Mouse (Mus musculus) heart, embryonic 13.5 days (tissue): ENCODE results near the gene Pfn1. TPM values are rescaled to one million over a fixed set of nuclear protein-coding genes. Genes with fewer than 3 reads are reported as not detected.

Experiments
- ATAC-seq: fragments of 200-750 bp; cut with Nextera tagmentation; 2 replicates; pipeline ENCODE4 v1.8.0; 2017; ENCODE audit warnings: moderate TSS enrichment; ENCODE audit not compliant: insufficient number of reproducible peaks, low FRiP score, low TSS enrichment; ENCODE audit errors: extremely low read depth
- H3K27ac ChIP-seq: fragments of 300-500 bp; sonication (generic); replicated peaks from 2 replicates; pipeline ENCODE4 v1.5.1; 2015; ENCODE audit warnings: moderate library complexity, mild to moderate bottlenecking, inconsistent platforms
- H3K27me3 ChIP-seq: fragments of 300-500 bp; sonication (generic); replicated peaks from 2 replicates; pipeline ENCODE4 v1.6.1; 2015; ENCODE audit warnings: mild to moderate bottlenecking, inconsistent platforms
- H3K36me3 ChIP-seq: fragments of 300-500 bp; sonication (generic); 2 replicates; pipeline ENCODE4 v1.6.1; 2015; ENCODE audit warnings: mild to moderate bottlenecking, inconsistent platforms
- H3K4me1 ChIP-seq: fragments of 300-500 bp; sonication (generic); 2 replicates; pipeline ENCODE4 v1.6.1; 2015; ENCODE audit warnings: inconsistent platforms
- H3K4me2 ChIP-seq: fragments of 300-500 bp; sonication (generic); 2 replicates; pipeline ENCODE4 v1.6.1; 2015; ENCODE audit warnings: inconsistent platforms, mild to moderate bottlenecking, moderate library complexity
- H3K4me3 ChIP-seq: fragments of 300-500 bp; sonication (generic); 2 replicates; pipeline ENCODE4 v1.5.1; 2015; ENCODE audit warnings: moderate library complexity, mild to moderate bottlenecking, inconsistent platforms
- H3K9ac ChIP-seq: fragments of 300-500 bp; sonication (generic); 2 replicates; pipeline ENCODE4 v1.6.1; 2015; ENCODE audit warnings: inconsistent platforms, mild to moderate bottlenecking, moderate library complexity
- H3K9me3 ChIP-seq: fragments of 300-500 bp; sonication (generic); 2 replicates; pipeline ENCODE4 v1.6.1; 2016; ENCODE audit warnings: inconsistent platforms
- WGBS: fragments of 180-500 bp; shearing (Covaris S2); methylation state at CpG from one replicate; pipeline ENCODE4 v1.1.7; 2015; ENCODE audit warnings: mixed read lengths; 5-methylcytosine and 5-hydroxymethylcytosine counted together
- polyA plus RNA-seq: library from polyadenylated mRNA; unstranded; fragments of >200 nt; fragmentation: Nextera tagmentation; extraction: Ambion mirVana; gene quantifications from 2 replicates; pipeline ENCODE4 v1.2.1, GENCODE M21; 2015

The Pfn1 gene
- polyA plus RNA-seq, 1 experiment from 2014 or later: 1,588 TPM

DNA sequence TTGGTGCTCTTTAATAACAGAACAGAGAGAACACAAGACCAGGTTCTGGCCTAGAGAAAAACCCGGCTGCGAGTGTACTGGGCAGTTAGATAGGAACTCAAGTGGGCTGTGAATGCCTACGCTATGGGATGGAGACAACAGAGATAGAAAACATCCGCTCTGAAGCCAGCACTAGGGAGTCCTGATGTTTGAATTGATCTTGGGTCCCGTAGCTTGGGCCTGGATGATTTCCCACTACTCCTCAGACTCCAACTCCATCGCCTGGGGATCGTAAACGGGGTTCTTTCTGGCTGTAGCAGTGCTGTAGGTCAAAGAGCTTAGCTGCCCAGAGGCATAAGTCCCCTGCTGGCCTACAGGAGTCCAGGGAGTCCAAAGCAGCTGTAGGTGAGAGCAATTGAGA lies 33.9 kb upstream of the Pfn1 start:
- peak overlapping the region; percentile 85 for H3K27ac ChIP-seq
- H3K36me3 ChIP-seq: peaks cover 23% of the 10 kb centered on the region
- H3K9ac ChIP-seq: peak overlapping the region; percentile 85
- ATAC-seq: no peak
- peak overlapping the region; percentile 91 for H3K4me2 ChIP-seq
- H3K27me3 ChIP-seq: no peaks in the 10 kb centered on the region
- H3K4me3 ChIP-seq: peak overlapping the region; percentile 82
- peaks cover 29% of the 10 kb centered on the region for H3K4me1 ChIP-seq
- 15% methylated on average over 8 of the region's 8 CpGs for WGBS
- H3K9me3 ChIP-seq: no peaks in the 10 kb centered on the region

DNA sequence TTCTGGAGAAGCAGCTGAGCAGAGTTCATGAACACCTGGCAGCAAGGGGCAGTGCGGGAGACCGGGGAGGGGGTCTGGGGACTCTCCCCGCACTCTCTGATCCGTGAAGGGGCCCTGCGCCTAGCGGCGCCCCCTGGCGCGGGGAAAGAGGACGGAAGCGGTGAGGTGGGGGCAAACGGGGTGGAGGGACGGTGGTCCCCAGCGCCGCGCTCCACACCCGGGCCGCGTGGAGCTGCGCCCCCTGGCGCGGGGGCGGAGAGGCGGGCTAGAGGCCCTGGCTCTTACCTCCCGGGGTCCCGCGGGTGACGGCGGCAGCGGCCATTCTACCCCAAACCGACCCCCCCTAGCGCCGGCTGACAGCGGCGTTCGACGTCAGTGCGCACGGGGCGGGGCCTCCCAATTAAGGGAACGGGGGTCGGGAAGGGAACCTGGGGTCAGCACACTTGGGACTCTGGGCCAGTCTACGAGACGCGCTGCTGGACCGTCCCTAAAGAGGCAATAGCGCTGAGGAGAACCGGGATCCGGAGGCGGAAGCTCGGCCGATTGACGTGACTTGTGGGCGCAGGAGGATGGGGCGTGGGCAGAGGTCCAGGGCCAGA lies 33.3 kb upstream of the Pfn1 start, which contains the start of gene Camta2:
Gene Camta2, minus strand, starts transcription at position 505 of the 599 bp plus-strand sequence.
- peak within 1 kb of the TSS; percentile 82 for H3K4me3 ChIP-seq
- ATAC-seq: peak; percentile 80
- peak within 1 kb of the TSS; percentile 85 for H3K27ac ChIP-seq
- under 1% methylated on average over 55 of the region's 55 CpGs for WGBS
- H3K27me3 ChIP-seq: no peaks in the 10 kb centered on the region
- H3K4me1 ChIP-seq: peaks cover 29% of the 10 kb centered on the region
- peaks cover 29% of the 10 kb centered on the region for H3K36me3 ChIP-seq
- peak within 1 kb of the TSS; percentile 91 for H3K4me2 ChIP-seq
- H3K9me3 ChIP-seq: no peaks in the 10 kb centered on the region
- peak within 1 kb of the TSS; percentile 85 for H3K9ac ChIP-seq

- H3K27ac ChIP-seq: peak overlapping the region; percentile 85
- peak; percentile 24; the same call in 1 of the 2 replicates for ATAC-seq
- peak overlapping the region; percentile 82 for H3K4me3 ChIP-seq
- H3K9ac ChIP-seq: peak overlapping the region; percentile 85
- H3K4me2 ChIP-seq: peak overlapping the region; percentile 91
- 4% methylated on average over 16 of the region's 16 CpGs for WGBS
- no peaks in the 10 kb centered on the region for H3K9me3 ChIP-seq
- peaks cover 35% of the 10 kb centered on the region for H3K4me1 ChIP-seq
- H3K27me3 ChIP-seq: no peaks in the 10 kb centered on the region
- peaks cover 36% of the 10 kb centered on the region for H3K36me3 ChIP-seq
Observed at GRCm38 (mm10) chr11:70686901-70687566, 32.6 kb upstream of the Pfn1 start.

DNA sequence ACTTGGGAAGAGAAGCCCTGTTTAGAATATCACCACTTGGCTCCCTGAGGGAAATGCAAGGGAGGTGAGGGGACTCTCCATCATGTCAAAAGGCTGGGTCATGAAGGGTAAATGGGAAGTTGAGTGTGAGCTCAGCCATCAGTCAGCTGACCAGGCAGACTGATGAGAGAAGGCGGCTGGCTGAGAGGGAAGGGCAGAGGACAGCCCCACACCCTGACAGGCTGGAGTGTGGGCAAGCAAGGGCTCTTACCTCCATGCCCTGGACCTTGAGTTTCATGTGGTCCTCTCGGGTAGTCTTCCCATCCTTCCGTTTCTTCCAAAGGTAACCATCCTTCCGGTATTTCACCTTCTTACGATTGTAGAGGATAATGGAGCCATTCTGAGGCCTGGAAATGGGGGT lies 29.2 kb upstream of the Pfn1 start:
- H3K27me3 ChIP-seq: no peaks in the 10 kb centered on the region
- H3K9me3 ChIP-seq: no peaks in the 10 kb centered on the region
- WGBS: 78% methylated on average over 5 of the region's 5 CpGs
- H3K9ac ChIP-seq: no peak overlapping the region; the same call in 1 of the 2 replicates
- H3K4me1 ChIP-seq: peaks cover 24% of the 10 kb centered on the region
- no peak overlapping the region for H3K27ac ChIP-seq
- H3K36me3 ChIP-seq: peaks cover 66% of the 10 kb centered on the region
- no peak for ATAC-seq
- H3K4me2 ChIP-seq: no peak overlapping the region
- no peak overlapping the region for H3K4me3 ChIP-seq

- 25% methylated on average over 11 of the region's 11 CpGs for WGBS
- no peak for ATAC-seq
- peak overlapping the region; percentile 50; the same call in 1 of the 2 replicates for H3K9ac ChIP-seq
- no peak overlapping the region for H3K4me3 ChIP-seq
- peak overlapping the region; percentile 22; the same call in 1 of the 2 replicates for H3K4me2 ChIP-seq
- 0 out of 2 replicates have a peak overlapping the region, but pooled peaks have one; percentile 20 for H3K27ac ChIP-seq
- H3K9me3 ChIP-seq: no peaks in the 10 kb centered on the region
- no peaks in the 10 kb centered on the region for H3K27me3 ChIP-seq
- H3K36me3 ChIP-seq: peaks cover 75% of the 10 kb centered on the region
- H3K4me1 ChIP-seq: peaks cover 15% of the 10 kb centered on the region
Observed at GRCm38 (mm10) chr11:70681897-70682581, 27.6 kb upstream of the Pfn1 start.

- WGBS: 50% methylated on average over 12 of the region's 12 CpGs
- Histone ChIP-seq H3K27ac (no peak overlapping the region), H3K4me2 (no peak overlapping the region), H3K36me3 (peaks cover 84% of the 10 kb centered on the region), H3K4me3 (no peak overlapping the region), H3K4me1 (peaks cover 11% of the 10 kb centered on the region), H3K9ac (no peak overlapping the region), H3K9me3 (no peaks in the 10 kb centered on the region), H3K27me3 (no peaks in the 10 kb centered on the region)
- no peak for ATAC-seq
Observed at GRCm38 (mm10) chr11:70681170-70681569, 26.7 kb upstream of the Pfn1 start.

DNA sequence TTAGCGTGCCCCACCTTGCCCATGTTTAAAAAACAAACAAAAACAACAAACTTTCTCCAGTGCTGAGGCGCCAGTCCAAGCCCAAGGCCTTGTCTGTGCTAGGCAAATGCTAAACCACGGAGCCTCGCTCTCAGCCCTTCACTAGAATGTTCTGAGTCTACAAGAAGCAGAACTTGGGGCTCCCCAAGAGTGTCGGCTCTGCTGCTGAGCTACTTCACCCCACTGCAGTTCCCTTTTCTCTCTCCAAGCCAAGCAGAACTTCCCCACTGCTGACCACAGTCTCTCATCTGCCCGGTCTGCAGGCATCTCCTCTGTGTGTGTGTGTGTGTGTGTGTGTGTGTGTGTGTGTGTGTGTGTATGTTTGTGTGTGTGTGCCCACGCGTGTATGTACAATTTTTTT lies 25.4 kb upstream of the Pfn1 start:
- Histone ChIP-seq H3K9me3 (no peaks in the 10 kb centered on the region), H3K4me2 (no peak overlapping the region), H3K27me3 (no peaks in the 10 kb centered on the region), H3K4me1 (peaks cover 12% of the 10 kb centered on the region), H3K27ac (no peak overlapping the region), H3K4me3 (no peak overlapping the region), H3K9ac (no peak overlapping the region), H3K36me3 (peaks cover 89% of the 10 kb centered on the region)
- 88% methylated on average over 8 of the region's 8 CpGs for WGBS
- no peak for ATAC-seq

- no peak overlapping the region for H3K9ac ChIP-seq
- ATAC-seq: no peak
- WGBS: 92% methylated on average over 8 of the region's 8 CpGs
- no peak overlapping the region for H3K27ac ChIP-seq
- H3K36me3 ChIP-seq: peaks cover 89% of the 10 kb centered on the region
- no peak overlapping the region for H3K4me2 ChIP-seq
- H3K4me3 ChIP-seq: no peak overlapping the region
- H3K9me3 ChIP-seq: no peaks in the 10 kb centered on the region
- no peaks in the 10 kb centered on the region for H3K27me3 ChIP-seq
- H3K4me1 ChIP-seq: peaks cover 12% of the 10 kb centered on the region
Observed at GRCm38 (mm10) chr11:70679361-70679760, 24.9 kb upstream of the Pfn1 start.

DNA sequence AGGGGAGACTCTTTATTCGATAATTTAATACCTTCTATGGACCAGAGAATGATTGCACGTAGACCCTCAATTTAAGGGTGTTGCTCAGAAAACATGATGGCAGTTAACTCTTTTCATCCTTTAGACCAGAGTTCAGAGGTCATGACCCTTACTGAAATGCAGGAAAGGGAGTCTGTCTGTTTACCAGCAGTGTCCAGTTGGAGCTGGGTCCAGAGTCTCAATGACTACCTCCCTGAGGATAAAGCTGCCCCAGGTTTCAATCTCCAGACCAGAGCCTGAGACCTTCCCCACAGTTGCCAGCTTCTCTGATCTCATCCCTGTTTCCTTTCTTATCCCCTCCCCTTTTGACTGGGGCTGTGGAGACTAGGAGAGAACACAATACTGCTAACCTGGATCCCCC lies 24.1 kb upstream of the Pfn1 start:
- H3K36me3 ChIP-seq: peaks cover 89% of the 10 kb centered on the region

GRCm38 (mm10) chr11:70678092-70678491 lies 23.6 kb upstream of the Pfn1 start:
- no peak for ATAC-seq
- Histone ChIP-seq H3K27me3 (no peaks in the 10 kb centered on the region), H3K4me1 (peaks cover 12% of the 10 kb centered on the region), H3K9ac (no peak overlapping the region), H3K9me3 (no peaks in the 10 kb centered on the region), H3K27ac (no peak overlapping the region), H3K4me2 (no peak overlapping the region), H3K4me3 (no peak overlapping the region), H3K36me3 (peaks cover 87% of the 10 kb centered on the region)
- 74% methylated on average over 9 of the region's 9 CpGs for WGBS

More for the DNA sequence above, 24.1 kb upstream of the Pfn1 start:
- no peaks in the 10 kb centered on the region for H3K9me3 ChIP-seq
- H3K27me3 ChIP-seq: no peaks in the 10 kb centered on the region
- peaks cover 12% of the 10 kb centered on the region for H3K4me1 ChIP-seq
- no peak overlapping the region for H3K9ac ChIP-seq
- no peak overlapping the region for H3K4me3 ChIP-seq
- ATAC-seq: no peak
- no peak overlapping the region for H3K27ac ChIP-seq
- 82% methylated on average over 2 of the region's 2 CpGs for WGBS
- no peak overlapping the region for H3K4me2 ChIP-seq

GRCm38 (mm10) chr11:70674501-70674900 lies 20.1 kb upstream of the Pfn1 start:
- Histone ChIP-seq H3K4me2 (no peak overlapping the region), H3K4me1 (peaks cover 28% of the 10 kb centered on the region), H3K27me3 (no peaks in the 10 kb centered on the region), H3K9me3 (no peaks in the 10 kb centered on the region), H3K27ac (no peak overlapping the region), H3K9ac (peak overlapping the region; percentile 14; the same call in 1 of the 2 replicates), H3K36me3 (peaks cover 75% of the 10 kb centered on the region), H3K4me3 (no peak overlapping the region)
- 66% methylated on average over 11 of the region's 11 CpGs for WGBS
- ATAC-seq: no peak
